Mouse (Mus musculus) ES-E14 (cell line): ENCODE measurements around the gene Dnajc22.

ENCODE experiments used
- CHD2 ChIP-seq: IDR thresholded peaks from 2 replicates; pipeline ENCODE4 v1.6.1; 2014; ENCODE audit warnings: mild to moderate bottlenecking, low read depth, low read length, inconsistent platforms
- HCFC1 ChIP-seq: IDR thresholded peaks from 2 replicates; pipeline ENCODE4 v1.6.1; 2012; ENCODE audit warnings: low read length, inconsistent platforms, borderline replicate concordance; ENCODE audit not compliant: insufficient read depth
- ZC3H11A ChIP-seq: IDR thresholded peaks from 2 replicates; pipeline ENCODE4 v1.6.1; 2012; ENCODE audit warnings: low read depth, mild to moderate bottlenecking, inconsistent platforms, low read length, borderline replicate concordance
- ZNF384 ChIP-seq: IDR thresholded peaks from 2 replicates; pipeline ENCODE4 v1.6.1; 2012; ENCODE audit warnings: low read depth, low read length, inconsistent platforms

DNA sequence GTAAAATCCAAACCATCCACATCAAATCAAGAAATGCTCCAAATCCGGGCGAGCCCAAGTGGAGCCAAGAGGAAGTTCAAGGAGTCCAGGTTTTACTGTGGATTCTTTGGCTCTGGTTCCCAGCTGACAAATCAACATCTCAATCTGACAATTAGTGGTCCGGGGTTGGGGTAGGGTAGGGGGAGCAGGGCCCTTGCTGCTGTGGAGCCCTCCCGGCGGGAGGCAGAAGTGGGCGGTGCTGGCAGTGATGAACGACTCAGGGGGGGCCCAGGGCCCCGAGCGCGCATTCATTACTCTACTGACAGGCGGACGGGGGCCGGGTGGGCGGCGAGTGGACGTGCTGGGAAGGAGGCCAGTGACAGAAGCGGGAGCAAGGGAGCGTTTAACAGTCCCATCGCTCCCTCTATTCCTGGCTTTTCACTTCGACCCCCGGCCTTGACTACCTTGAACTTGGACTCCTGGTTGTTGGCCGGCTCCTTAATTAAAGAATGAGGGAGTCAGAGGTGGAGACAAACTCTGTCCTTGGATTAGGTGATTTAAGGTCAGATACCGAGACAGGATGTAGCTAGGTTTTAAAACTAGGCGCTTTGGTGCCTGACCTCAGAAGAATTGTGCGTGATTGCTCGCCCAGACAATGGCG is 1.8 kb downstream of the Dnajc22 start:
- TF ChIP-seq ZNF384: no peak
- TF ChIP-seq CHD2: no peak
- TF ChIP-seq ZC3H11A: no peak
- TF ChIP-seq HCFC1: no peak
